Mouse (Mus musculus): ENCODE measurements around the gene Dchs1. TPM values are rescaled to one million over a fixed set of nuclear protein-coding genes. Genes with fewer than 3 reads are reported as not detected.

Dchs1 gene
- total RNA-seq (2021), result 10 to 100 TPM; 15.9 to 18.3 TPM

DNA sequence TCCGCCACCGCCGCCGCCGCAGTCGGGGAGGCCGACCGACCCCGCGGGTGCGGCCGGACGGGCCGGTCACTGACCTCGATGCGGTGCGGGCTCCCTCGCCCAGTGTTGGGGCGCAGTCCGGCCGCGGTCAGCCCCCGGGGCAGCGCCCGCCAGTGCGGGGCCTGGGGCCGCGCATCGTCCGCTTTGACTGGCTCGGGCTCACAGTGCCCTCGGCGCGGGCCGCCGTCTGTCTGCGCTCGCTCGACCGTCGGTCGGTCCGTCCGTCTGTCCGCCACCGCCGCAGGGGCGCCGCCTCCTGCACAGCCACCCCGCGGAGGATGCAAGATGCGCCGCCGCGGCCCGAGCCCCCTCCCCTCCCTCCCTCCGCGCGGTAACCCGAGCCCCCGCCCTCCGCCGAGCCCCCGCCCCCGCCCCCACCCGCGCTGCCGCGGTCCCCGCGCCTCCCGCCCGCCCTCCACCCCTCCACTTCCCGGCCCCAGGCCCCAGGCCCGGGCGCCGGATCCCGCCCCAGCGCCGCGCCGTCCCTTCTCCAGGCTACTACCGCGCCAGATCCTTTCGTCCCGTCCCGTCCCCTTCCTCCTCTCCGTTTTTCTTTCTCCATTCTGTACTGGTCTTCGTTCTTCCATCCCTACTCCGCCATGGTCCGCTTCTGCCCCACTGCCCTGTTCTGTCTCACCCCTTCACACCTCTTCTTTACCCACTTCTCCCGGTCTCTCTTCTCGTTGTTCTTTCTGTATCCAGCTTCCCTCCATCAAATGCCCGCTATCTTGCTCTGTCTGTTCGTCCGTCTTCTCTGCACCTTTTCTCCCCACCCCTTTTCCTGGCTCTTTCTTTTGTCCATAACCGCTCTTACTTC, at the start of gene Dchs1:
Dchs1 (minus strand) TSS at position 370 of the 856 bp plus-strand sequence.
- DNase-seq (ENCODE audit: extremely low spot score in 1 of 2, low spot score in 1 of 2), result no peak

DNA sequence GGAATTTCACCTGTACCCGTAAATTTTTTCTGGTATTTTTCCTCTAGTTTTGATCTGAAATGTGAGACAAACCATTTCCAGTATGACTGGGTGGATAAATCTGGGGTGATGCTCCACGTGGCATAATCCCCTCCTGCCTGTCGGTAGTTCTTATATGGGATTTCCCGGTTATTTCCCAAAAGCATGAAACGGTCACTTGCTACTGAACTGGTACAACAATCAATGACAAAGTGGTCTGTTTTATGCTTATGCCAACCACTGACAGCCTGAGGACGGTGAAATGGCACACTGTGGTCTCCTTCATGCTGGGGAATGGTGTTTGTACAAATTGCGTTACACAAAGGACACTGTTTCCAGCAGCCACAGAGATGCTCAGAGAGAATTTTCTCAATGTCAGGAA, 36.8 kb upstream of the Dchs1 start:
- no peak for DNase-seq (ENCODE audit: extremely low spot score in 1 of 2, low spot score in 1 of 2)

DNA sequence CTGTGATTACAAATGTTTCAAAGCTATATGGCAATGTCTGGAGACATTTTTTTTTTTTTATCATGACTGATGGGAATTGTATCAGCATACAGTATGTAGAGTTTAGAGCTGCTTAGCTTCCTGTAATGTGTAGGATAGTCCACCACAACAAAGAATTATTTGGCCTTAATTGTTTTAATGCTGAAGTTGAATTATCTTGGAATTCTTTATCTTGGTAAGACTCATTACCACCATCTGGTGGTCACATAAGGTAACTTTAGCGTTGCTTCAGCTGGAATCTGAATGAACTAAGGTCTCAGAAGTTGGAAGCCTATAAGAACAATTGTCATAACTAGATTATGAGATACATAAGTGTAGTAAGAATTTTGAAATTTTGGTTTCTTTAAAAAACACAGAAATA, 31.0 kb upstream of the Dchs1 start:
- DNase-seq (ENCODE audit: extremely low spot score in 1 of 2, low spot score in 1 of 2), result no peak

DNA sequence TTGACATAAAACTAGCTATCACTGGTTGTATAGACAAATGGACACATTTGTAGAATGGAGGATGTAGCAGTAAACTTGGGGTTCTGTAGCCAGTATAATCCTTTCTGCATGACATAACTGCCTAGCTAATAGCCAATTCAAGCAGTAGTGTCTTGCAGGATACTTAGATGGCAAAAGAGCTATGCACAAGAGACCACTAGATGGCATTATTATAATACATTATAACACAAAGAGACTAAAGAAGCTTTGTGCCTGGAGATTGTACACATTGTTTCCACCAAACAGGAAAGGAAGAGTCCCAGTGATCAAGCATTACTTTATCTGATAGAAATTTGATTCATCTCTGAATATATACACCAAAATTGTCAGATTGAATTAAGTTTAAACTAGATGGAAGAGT, 29.3 kb upstream of the Dchs1 start:
- DNase-seq (ENCODE audit: extremely low spot score in 1 of 2, low spot score in 1 of 2), result no peak

DNA sequence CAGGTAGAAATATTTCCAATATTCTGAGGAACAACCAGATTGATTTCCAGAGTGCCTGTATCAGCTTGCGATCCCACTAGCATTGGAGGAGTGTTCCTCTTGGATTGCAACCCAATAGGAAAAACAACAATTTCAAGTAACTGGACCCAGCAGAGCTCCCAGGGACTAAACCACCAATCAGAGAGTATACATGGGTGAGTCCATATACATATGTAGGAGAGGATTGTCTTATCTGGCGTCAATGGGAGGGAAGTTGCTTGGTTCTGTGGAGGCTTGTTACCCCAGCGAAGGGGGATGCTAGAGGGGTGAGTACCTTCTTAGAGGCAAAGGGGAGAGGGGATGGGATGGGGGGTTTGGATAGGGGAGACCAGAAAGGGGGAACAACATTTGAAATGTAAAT, 25.9 kb upstream of the Dchs1 start:
- DNase-seq (ENCODE audit: extremely low spot score in 1 of 2, low spot score in 1 of 2), result no peak

DNA sequence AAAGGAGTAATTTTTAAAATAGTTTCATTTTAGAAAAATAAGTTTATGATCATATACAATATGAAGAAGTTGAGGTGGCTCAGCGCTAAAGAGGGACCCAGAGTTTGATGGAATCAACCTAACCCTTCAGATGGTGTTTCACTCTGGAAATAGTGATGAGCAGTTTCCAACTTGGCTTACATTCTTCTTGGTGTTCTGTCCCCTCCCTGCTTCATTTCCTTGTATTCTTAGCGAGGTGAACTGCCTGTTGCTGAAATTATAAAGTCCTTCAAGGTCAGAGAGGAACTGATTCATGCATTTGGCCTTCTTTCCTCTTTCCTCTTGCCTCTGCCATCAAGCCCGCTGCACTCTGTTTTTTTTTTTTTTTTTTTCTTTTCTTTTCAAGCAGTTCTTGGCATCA, 25.1 kb upstream of the Dchs1 start:
- DNase-seq (ENCODE audit: extremely low spot score in 1 of 2, low spot score in 1 of 2), result no peak

DNA sequence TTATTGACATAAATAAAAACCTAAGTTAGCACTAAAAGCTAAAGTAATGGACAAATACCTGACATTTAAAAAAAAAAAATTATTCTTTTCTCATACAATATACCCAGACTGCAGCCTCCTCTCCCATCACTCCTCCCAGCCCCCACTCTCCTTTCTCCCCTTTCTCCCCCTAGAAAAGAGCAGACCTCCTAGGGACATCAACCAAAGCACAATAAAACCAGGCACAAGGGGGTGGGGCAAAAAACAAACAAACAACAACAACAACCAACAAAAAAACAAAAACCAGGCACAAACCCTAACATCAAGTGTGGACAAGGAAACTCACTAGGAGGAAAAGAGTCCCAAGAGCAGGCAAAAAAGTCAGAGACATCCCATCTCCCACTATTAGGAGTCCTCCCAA, 24.1 kb upstream of the Dchs1 start:
- no peak for DNase-seq (ENCODE audit: extremely low spot score in 1 of 2, low spot score in 1 of 2)

DNA sequence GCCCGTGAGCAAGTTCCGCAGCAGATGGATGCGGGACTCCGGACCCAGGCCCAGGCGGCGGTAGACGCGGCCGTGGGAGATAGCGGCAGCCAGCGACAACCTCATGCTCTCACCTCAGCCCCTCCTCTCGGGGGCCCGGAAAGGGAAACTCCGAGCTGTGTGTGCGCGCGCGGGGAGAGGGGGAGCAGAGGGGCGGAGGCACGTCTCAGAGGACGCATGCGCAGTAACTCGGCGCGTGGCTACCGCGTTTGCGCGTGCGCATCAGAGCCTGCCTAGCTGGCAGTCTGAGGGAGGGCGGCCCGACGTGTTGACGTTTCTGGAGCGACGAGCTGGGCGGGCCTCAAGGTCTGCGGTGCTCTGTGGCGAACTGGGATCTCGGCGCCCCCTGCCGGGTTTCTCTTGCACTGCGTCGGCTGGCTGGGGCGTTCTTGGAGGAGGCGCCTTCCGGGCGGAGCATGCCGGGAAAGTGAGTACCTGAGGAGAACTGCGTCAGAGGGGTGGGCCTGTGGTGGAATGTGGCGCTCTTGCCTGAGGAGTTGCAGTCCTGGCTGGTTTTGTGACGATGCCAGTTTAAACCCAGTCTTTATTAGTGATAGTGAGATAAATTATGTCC, 23.5 kb upstream of the Dchs1 start, which contains the start of gene Mrpl17:
Mrpl17 (minus strand) TSS at position 223 of the 613 bp plus-strand sequence.
- peak; percentile 100 for DNase-seq (ENCODE audit: extremely low spot score in 1 of 2, low spot score in 1 of 2)

DNA sequence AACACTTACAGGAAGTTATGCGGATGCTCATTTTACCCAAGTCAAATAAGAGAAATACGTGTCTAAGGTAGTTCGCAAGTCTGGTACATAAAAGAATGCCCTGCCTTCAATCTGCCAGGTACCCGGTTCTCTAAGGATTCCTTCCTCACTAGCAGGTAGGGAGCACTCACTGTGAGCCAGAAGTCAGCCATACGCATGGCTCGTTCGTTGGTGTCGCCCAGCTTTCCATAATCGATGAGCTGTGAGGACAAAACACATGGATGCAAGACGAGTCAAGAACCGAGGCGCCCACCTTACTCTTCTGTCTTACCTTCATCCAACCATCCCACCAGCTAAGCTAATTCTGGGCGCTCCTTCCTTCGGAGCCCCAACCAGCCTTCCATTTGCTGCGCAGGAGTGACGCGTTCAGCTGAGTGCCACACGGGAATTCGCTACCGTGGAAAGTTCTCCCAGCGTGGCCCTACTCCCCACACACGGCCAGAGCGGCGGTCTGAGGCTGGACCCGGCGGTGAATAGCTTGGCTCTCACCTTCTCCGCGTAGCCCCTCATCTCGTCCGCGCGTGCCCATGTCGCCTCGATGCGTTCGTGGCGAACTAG, 22.9 kb upstream of the Dchs1 start:
- no peak for DNase-seq (ENCODE audit: extremely low spot score in 1 of 2, low spot score in 1 of 2)

DNA sequence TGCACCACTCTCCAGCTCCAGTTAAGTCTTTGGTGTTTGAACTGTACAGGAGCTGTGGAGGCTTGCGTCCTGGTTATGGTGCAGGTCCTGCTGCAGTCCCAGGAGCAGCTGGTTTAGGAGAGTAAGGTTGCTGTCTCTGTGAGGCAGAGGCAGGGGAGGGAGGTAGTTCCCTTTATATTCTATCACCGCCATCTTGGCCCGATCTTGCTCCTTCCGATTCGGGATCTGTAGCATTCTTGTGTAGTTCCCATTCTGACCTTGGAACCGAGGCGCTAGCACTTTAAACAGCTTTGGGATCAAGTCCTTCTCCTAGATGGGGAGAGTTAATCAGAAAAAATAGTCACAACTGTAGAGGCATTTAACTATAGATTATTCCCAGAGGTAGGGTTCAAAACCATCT, 22.4 kb upstream of the Dchs1 start:
- no peak for DNase-seq (ENCODE audit: extremely low spot score in 1 of 2, low spot score in 1 of 2)

DNA sequence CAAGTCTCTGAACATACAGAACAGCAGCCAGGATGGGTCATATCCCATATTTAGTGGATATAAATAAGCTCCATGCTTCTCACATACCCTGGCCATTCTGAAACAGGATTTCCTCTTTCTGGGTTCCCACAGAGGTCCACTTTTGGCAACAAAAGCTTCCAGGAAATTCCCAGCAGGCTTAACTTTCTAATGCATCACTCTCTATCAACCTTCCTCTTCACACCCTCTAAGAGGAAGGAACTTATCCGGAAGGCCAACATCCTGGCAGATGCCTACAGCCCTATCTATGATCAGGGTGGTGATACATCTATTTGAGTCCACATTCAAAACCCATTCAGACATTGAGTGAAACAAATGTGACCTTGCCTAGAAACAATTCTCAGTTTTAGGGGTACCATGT, 20.9 kb upstream of the Dchs1 start:
- DNase-seq (ENCODE audit: extremely low spot score in 1 of 2, low spot score in 1 of 2), result no peak

DNA sequence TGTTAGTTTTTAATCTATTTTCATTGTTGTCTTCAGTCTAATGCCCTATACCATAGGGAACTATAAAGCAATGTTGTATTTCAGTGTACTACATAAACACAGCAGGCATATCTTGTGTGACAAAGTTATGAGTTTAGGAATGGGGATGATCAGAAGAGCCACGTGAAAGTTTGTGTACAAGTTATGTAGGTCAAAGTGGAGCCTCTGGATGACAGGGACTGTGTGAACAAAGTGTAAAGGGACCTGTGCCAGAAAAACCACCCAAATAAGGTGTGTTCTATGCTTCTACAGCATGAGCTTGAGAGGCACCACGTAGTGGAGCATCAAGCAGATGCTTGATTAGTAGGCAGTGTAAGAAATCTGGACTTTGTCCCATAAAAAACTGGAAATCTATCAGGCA, 19.3 kb upstream of the Dchs1 start:
- DNase-seq (ENCODE audit: extremely low spot score in 1 of 2, low spot score in 1 of 2), result no peak

DNA sequence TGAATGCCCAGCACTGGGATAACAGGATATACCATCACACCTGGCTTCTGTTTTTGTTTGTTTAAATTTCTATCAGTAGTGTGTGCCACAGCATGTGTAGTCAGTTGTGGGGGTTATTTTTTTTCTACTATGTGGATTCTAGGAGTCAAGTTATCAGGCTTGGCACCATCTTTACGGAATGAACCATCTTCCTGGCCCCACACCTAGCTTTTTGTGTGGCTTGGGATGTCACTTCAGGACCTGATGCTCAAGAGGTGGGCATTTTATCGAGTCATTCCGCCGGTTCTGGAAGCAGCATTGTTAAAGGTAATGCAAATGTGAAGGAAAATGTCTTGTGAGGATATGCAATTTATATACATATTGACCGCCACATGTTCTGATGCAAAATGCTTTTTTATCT, 18.7 kb upstream of the Dchs1 start:
- no peak for DNase-seq (ENCODE audit: extremely low spot score in 1 of 2, low spot score in 1 of 2)

DNA sequence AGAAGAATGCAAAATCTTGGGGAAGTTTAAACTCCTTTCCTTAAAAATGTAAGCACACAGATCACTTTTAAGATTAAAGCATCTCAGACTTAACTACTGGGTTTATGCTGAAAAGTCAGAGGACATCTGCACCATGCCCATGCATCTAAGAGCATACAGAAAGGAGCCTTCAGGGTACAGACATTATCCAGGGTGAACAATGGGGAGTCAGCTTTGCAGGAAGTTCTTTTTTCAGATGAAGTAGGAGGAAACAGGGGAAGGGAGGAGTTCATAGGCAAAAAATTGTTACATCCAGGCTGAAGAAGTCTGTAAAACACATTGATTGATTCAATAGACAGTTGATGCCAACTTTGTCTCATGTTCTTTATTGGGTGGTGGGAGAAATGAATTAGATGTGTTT, 16.0 kb upstream of the Dchs1 start:
- DNase-seq (ENCODE audit: extremely low spot score in 1 of 2, low spot score in 1 of 2), result no peak

DNA sequence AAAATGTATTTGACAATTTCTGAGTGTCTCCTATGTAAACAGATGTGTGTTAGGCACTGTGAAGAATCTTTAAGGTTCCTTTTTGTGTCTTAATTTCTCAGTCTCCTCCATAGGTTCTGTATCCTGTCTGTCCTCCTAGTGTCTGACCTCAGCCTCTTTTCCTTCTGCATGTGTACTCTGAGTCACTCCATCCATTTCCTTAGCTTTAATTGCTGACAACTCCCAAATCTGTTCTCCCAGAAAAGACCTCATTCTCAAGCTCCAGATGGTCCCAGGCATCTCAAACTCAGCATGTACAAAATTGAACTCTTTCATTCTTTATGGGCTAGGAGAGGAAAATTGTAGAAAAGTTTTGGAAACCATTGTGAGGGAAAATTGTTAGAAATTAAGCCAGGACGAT, 15.3 kb upstream of the Dchs1 start:
- no peak for DNase-seq (ENCODE audit: extremely low spot score in 1 of 2, low spot score in 1 of 2)

DNA sequence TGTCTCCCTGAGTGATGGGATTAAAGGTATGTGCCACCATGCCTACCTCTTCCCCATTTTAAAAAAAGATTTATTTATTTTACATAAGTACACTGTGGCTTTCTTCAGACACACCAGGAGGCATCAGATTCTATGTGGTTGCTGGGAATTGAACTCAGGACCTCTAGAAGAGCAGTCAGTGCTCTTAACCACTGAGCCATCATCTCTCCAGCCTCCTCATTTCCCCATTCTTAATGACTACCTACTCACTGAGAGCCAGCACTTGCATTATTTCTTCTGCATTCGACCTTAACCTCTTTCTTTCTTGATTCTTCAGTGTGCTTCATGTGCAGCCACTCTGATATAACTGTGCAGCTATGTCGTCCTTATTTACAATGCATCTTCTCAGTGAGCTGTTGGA, 14.9 kb upstream of the Dchs1 start:
- no peak for DNase-seq (ENCODE audit: extremely low spot score in 1 of 2, low spot score in 1 of 2)

DNA sequence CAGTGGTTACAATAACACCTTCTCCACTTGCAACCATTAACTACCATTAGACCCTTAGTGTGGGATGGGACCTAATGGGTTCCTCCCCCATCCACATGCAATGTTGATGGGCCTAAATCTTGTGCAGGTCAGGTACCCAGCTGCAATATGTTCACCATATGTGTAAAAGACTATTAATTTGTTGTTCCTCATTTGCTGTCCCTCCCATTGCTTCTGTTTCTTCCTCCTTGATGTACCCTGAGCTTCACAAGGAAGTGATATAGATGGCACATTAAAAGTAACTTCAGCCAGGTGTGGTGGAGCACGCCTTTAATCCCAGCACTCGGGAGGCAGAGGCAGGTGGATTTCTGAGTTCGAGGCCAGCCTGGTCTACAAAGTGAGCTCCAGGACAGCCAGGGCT, 9.5 kb upstream of the Dchs1 start:
- no peak for DNase-seq (ENCODE audit: extremely low spot score in 1 of 2, low spot score in 1 of 2)

DNA sequence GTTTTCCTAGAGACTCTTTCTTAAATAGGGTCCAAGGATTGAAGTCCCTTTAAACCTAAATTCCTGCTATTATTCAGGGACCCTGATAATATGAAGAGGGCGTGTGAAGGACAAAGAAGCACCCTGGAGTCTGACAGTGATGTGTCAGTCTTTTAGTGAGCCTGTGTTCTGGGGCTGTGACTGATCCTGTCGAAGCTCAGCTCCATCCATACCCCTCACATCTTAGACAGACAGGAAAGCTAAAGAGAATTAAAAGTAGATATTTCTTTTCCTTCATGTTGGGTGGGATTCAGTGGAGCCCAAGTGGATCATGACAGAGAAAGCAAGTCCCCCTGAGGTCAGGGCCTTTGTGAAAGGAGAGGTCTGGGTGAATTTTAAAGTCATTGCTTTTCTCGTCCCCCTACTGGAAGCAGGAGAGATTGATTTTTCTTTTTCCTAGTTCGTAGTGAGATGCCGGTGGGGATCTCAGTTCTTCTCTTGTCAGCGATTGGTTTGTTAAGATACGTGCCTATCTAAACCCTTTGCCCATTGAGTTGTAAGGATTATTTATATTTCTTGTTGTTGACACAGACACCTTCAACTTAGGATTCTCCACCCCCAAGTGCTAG, 8.4 kb upstream of the Dchs1 start:
- no peak for DNase-seq (ENCODE audit: extremely low spot score in 1 of 2, low spot score in 1 of 2)

DNA sequence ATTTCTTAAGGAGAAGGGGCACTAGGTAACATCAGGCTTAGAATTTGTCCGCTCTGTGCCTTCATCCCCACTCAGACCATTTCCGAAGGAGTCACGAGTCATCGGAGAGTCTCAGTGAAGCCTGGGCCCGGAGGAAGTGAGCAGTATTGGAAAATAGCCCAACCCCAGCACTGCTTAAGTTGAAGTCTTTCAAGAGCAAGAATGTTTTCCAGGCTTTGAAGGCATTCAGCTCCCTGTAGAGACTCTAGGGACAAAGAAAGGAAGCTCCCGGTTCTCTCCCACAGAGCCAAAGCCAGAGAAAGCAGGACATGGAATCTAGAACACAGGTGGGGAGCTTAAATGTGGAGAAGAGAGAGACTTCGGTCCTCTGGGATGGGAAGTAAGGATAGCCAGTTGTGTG, 6.2 kb upstream of the Dchs1 start:
- DNase-seq (ENCODE audit: extremely low spot score in 1 of 2, low spot score in 1 of 2), result no peak

DNA sequence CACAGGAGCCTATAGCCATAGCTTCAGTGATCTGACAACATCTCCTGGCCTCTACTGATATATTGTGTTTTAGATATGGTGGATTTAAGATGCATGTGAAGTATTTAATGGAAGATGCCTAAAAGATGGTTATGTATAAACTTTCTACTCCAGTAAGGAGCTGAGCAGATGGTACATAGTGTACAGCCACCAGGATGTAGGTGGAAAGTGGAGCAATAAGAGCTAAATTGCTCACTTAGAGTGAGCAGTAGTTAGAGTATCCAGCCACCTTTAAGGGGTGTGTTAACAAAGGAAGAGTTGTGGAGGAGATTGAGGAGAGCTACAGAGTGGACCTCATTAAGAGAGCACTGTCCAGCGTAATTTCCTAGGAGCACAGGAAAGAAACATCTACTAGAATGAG, 3.7 kb upstream of the Dchs1 start:
- DNase-seq (ENCODE audit: extremely low spot score in 1 of 2, low spot score in 1 of 2), result no peak

DNA sequence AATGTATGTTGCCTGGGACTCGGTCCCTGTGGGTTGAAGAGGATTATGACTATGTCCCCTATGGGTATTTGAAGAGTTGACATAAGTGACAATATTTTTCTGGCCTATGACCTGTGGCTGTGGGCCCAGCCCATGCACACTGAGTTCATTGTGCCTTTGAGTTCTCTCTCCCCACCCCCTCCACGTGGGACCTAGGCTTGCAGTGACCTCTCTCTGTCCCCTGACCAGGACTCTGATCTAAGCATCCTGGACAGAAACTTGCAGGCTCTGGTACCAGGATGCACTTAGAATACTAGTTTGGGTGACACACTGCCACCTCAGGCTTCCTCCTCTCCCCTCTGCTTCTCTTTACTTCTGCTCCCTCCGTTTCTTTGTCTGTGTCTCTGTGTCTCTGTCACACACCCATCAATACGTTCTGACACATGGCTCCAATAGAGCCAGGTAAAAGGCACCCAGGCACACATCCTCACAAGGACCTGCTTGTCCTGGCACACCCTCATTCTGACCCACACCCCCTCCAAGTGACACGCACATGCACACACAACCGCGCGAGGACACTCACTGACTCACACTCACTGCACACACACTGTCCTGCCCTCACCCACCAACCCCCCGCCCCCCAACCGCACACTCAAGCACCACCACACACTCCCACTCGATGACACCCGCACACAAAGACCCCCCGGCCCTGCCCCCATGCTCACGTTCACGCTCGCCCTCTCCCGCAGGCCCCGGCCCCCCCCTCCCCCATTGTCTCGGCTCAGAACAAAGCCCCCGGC, 759 bp downstream of the Dchs1 start:
- DNase-seq (ENCODE audit: extremely low spot score in 1 of 2, low spot score in 1 of 2), result no peak

All from layer of hippocampus, postnatal 25 days (tissue).